Mouse (Mus musculus) myocyte (in vitro differentiated cells): Measurements from ENCODE around the gene Pkd2. TPM values are rescaled to one million over a fixed set of nuclear protein-coding genes. Genes with fewer than 3 reads are reported as not detected.

Source experiments
- H3K27me3 ChIP-seq: one replicate; pipeline ENCODE4 v1.6.1; 2011; ENCODE audit not compliant: control insufficient read depth, insufficient read depth, insufficient read length
- H3K36me3 ChIP-seq: one replicate; pipeline ENCODE4 v1.6.1; 2011; ENCODE audit not compliant: control insufficient read depth, insufficient read depth
- H3K4me2 ChIP-seq: one replicate; pipeline ENCODE4 v1.6.1; 2011; ENCODE audit warnings: low read depth, control low read depth
- H3K4me3 ChIP-seq: one replicate; pipeline ENCODE4 v1.5.1; 2011; ENCODE audit warnings: mild to moderate bottlenecking, control low read depth, moderate library complexity
- H3K79me2 ChIP-seq: one replicate; pipeline ENCODE4 v1.6.1; 2011; ENCODE audit not compliant: control insufficient read depth, insufficient read depth
- H3ac ChIP-seq: one replicate; pipeline ENCODE4 v1.6.1; 2011; ENCODE audit not compliant: control insufficient read depth, insufficient read length
- CEBPB ChIP-seq: IDR thresholded peaks from 2 replicates; pipeline ENCODE4 v1.6.1; 2011; ENCODE audit warnings: mild to moderate bottlenecking, moderate library complexity; ENCODE audit not compliant: poor library complexity, insufficient read depth, severe bottlenecking
- E2F4 ChIP-seq: IDR thresholded peaks from one replicate; pipeline ENCODE4 v1.6.1; 2011; ENCODE audit warnings: mild to moderate bottlenecking, control low read depth, moderate library complexity; ENCODE audit not compliant: insufficient read depth
- MAX ChIP-seq: IDR thresholded peaks from one replicate; pipeline ENCODE4 v1.6.1; 2011; ENCODE audit warnings: low read depth, mild to moderate bottlenecking, control low read depth
- MYOD1 ChIP-seq, 3 experiments: IDR thresholded peaks; one replicate each; pipeline ENCODE4 v1.6.1; 2011; ENCODE audit warnings: control low read depth in 2 of 3, low read depth in 2 of 3, mild to moderate bottlenecking in 2 of 3, moderate library complexity in 1 of 3; ENCODE audit not compliant: insufficient read length in 2 of 3, control insufficient read depth in 1 of 3
- MYOG ChIP-seq, 3 experiments: IDR thresholded peaks; one replicate each; pipeline ENCODE4 v1.6.1; 2011; ENCODE audit warnings: control low read depth in 2 of 3, low read depth in 2 of 3, mild to moderate bottlenecking in 2 of 3; ENCODE audit not compliant: insufficient read length in 2 of 3, control insufficient read depth in 1 of 3, insufficient read depth in 1 of 3
- POLR2A ChIP-seq: IDR thresholded peaks from one replicate; pipeline ENCODE4 v1.6.1; 2011; ENCODE audit warnings: low read depth, mild to moderate bottlenecking, control low read depth, moderate library complexity; ENCODE audit not compliant: insufficient read length
- POLR2AphosphoS2 ChIP-seq: IDR thresholded peaks from one replicate; pipeline ENCODE4 v1.6.1; 2011; ENCODE audit warnings: low read depth, control low read depth; ENCODE audit not compliant: insufficient read length
- REST ChIP-seq: IDR thresholded peaks from one replicate; pipeline ENCODE4 v1.6.1; 2011; ENCODE audit warnings: mild to moderate bottlenecking, control low read depth, moderate library complexity; ENCODE audit not compliant: insufficient read depth, insufficient read length
- SRF ChIP-seq: IDR thresholded peaks from one replicate; pipeline ENCODE4 v1.6.1; 2011; ENCODE audit warnings: low read depth; ENCODE audit not compliant: control insufficient read depth, insufficient read length
- TCF12 ChIP-seq: IDR thresholded peaks from one replicate; pipeline ENCODE4 v1.6.1; 2011; ENCODE audit warnings: mild to moderate bottlenecking, control low read depth; ENCODE audit not compliant: poor library complexity, insufficient read depth, severe bottlenecking
- TCF3 ChIP-seq: IDR thresholded peaks from one replicate; pipeline ENCODE4 v1.6.1; 2011; ENCODE audit warnings: low read depth, control low read depth; ENCODE audit not compliant: insufficient read length
- USF1 ChIP-seq: IDR thresholded peaks from one replicate; pipeline ENCODE4 v1.6.1; 2011; ENCODE audit warnings: low read depth, mild to moderate bottlenecking, control low read depth, moderate library complexity
- polyA plus RNA-seq: library from polyadenylated mRNA; unstranded; fragments of >200 nt; fragmentation: generic; extraction: Trizol; gene quantifications from one replicate; pipeline ENCODE4 v1.2.1, GENCODE M21; 2012; ENCODE audit warnings: missing spikeins

The Pkd2 gene
- 6.3 TPM for polyA plus RNA-seq

GRCm38 (mm10) chr5:104458832-104459705 lies at the start of gene Pkd2:
Gene Pkd2, plus strand, starts transcription at chr5:104459450.
- TF ChIP-seq REST (no peak), CEBPB (no peak), POLR2AphosphoS2 (no peak), POLR2A (peak; percentile 44), E2F4 (no peak)
- peak within 1 kb of the TSS; percentile 81 for H3K4me2 ChIP-seq
- peak within 1 kb of the TSS; percentile 49 for H3K4me3 ChIP-seq
- H3K36me3 ChIP-seq = peaks cover under 1% of the 10 kb centered on the region
- H3ac ChIP-seq = peak within 1 kb of the TSS; percentile 79
- H3K27me3 ChIP-seq = no peaks in the 10 kb centered on the region
- H3K79me2 ChIP-seq = peaks cover 37% of the 10 kb centered on the region

GRCm38 (mm10) chr5:104415999-104416398 lies 43.3 kb upstream of the Pkd2 start:
- H3K4me2 ChIP-seq = no peak overlapping the region
- H3K79me2 ChIP-seq = no peaks in the 10 kb centered on the region
- TF ChIP-seq USF1 = no peak
- no peak for TF ChIP-seq MYOD1 (IDR thresholded peaks at IDR 0.05; ENCODE audit: control insufficient read depth in 1 of 3, insufficient read length in 2 of 3, low read depth in 2 of 3)
- no peak for TF ChIP-seq MAX
- no peak for TF ChIP-seq TCF12
- TF ChIP-seq REST = no peak
- H3ac ChIP-seq = no peak overlapping the region
- no peaks in the 10 kb centered on the region for H3K36me3 ChIP-seq
- H3K27me3 ChIP-seq = no peaks in the 10 kb centered on the region
- H3K4me3 ChIP-seq = no peak overlapping the region

GRCm38 (mm10) chr5:104417028-104417427 lies 42.2 kb upstream of the Pkd2 start:
- Histone ChIP-seq H3ac (no peak overlapping the region), H3K4me2 (no peak overlapping the region), H3K27me3 (no peaks in the 10 kb centered on the region), H3K36me3 (no peaks in the 10 kb centered on the region), H3K4me3 (no peak overlapping the region), H3K79me2 (no peaks in the 10 kb centered on the region)
- TF ChIP-seq CEBPB (no peak), TCF3 (no peak), POLR2AphosphoS2 (no peak), REST (no peak), E2F4 (no peak), SRF (no peak), MYOG (IDR thresholded peaks at IDR 0.05; ENCODE audit: control insufficient read depth in 1 of 3, insufficient read depth in 1 of 3, insufficient read length in 2 of 3, low read depth in 2 of 3) (no peak), USF1 (no peak), MAX (no peak), TCF12 (no peak), MYOD1 (IDR thresholded peaks at IDR 0.05; ENCODE audit: control insufficient read depth in 1 of 3, insufficient read length in 2 of 3, low read depth in 2 of 3) (no peak)

- Histone ChIP-seq H3K79me2 (no peaks in the 10 kb centered on the region), H3K4me2 (no peak overlapping the region), H3K27me3 (no peaks in the 10 kb centered on the region), H3ac (no peak overlapping the region), H3K4me3 (no peak overlapping the region), H3K36me3 (no peaks in the 10 kb centered on the region)
- TF ChIP-seq E2F4 = no peak
- no peak for TF ChIP-seq MAX
- no peak for TF ChIP-seq MYOD1 (IDR thresholded peaks at IDR 0.05; ENCODE audit: control insufficient read depth in 1 of 3, insufficient read length in 2 of 3, low read depth in 2 of 3)
- TF ChIP-seq POLR2A = no peak
- no peak for TF ChIP-seq REST
- no peak for TF ChIP-seq SRF
- TF ChIP-seq TCF12 = no peak
- TF ChIP-seq USF1 = no peak
These were observed 41.5 kb upstream of the Pkd2 start for GRCm38 (mm10) chr5:104417721-104418120.

GRCm38 (mm10) chr5:104422039-104422438 lies 37.2 kb upstream of the Pkd2 start:
- H3K36me3 ChIP-seq = no peaks in the 10 kb centered on the region
- no peak overlapping the region for H3K4me2 ChIP-seq
- H3K27me3 ChIP-seq = no peaks in the 10 kb centered on the region
- TF ChIP-seq CEBPB (no peak), SRF (no peak), REST (no peak), POLR2A (no peak), TCF12 (no peak), MYOD1 (IDR thresholded peaks at IDR 0.05; ENCODE audit: control insufficient read depth in 1 of 3, insufficient read length in 2 of 3, low read depth in 2 of 3) (no peak), USF1 (no peak), MAX (no peak)
- no peak overlapping the region for H3K4me3 ChIP-seq
- no peak overlapping the region for H3ac ChIP-seq
- H3K79me2 ChIP-seq = no peaks in the 10 kb centered on the region
